Mouse (Mus musculus) brain, embryonic 18.5 days (tissue): ENCODE data around the gene Trim24.
"Not testable (repeated sequence)": the region's sequence is repeated elsewhere in the genome, so short reads cannot be mapped to it uniquely, and the experiment has no call there.

Source experiments
- DNase-seq: peaks from one replicate; pipeline ENCODE4 v3.0.0-alpha.2; 2012; ENCODE audit warnings: low read depth, low spot score

Trim24 gene

DNA sequence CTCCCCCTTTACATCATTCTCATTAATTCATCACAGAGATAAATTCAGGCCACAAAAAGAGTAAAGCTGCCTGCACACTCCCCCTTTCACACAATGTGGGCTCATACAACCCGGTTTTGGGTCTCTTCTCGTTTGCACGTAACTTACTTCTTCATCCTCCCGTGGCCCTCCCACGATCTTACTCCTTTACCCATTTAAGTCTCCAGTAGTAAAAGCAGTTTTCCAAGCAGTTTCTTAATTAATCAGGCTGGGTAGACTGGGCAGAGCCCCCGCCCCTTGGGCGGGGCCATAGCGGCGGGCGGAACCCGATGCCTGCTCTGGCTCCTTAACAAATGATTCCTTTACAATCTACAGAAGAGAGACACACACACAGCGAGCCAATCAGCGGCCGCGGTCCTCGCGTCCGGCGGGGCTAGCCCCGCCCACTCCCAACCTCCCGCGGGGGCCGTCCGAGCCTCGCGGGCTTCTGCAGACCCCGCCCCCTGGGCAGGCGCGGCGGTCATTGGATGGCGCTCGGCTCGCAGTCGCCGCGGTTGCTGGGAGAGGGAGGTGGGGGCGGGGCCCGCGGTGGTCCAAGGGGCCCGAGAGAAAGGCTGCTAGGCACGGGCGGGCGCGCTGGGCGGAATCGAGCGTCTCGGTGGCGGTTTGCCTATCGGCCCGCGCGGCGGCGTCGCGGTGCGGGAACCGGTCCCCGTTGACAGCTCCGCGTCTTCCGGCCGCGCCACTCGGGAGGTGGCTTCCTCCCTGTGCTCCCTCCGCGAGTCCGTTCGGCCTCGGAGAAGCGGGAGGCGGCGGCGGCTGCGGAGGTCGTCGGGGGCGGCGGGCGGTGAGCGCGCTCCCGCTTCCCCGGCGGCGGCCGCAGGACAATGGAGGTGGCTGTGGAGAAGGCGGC is at the start of gene Trim24:
TSS of gene Trim24 (plus strand) at position 567 of the 892 bp plus-strand sequence.
- peak; percentile 96 for DNase-seq

- DNase-seq = no peak
Measured at GRCm38 (mm10) chr6:37821531-37822051, 49.0 kb upstream of the Trim24 start.

GRCm38 (mm10) chr6:37822390-37822789 is 48.2 kb upstream of the Trim24 start:
- no peak for DNase-seq

GRCm38 (mm10) chr6:37823731-37824130 is 46.9 kb upstream of the Trim24 start:
- DNase-seq = no peak

DNA sequence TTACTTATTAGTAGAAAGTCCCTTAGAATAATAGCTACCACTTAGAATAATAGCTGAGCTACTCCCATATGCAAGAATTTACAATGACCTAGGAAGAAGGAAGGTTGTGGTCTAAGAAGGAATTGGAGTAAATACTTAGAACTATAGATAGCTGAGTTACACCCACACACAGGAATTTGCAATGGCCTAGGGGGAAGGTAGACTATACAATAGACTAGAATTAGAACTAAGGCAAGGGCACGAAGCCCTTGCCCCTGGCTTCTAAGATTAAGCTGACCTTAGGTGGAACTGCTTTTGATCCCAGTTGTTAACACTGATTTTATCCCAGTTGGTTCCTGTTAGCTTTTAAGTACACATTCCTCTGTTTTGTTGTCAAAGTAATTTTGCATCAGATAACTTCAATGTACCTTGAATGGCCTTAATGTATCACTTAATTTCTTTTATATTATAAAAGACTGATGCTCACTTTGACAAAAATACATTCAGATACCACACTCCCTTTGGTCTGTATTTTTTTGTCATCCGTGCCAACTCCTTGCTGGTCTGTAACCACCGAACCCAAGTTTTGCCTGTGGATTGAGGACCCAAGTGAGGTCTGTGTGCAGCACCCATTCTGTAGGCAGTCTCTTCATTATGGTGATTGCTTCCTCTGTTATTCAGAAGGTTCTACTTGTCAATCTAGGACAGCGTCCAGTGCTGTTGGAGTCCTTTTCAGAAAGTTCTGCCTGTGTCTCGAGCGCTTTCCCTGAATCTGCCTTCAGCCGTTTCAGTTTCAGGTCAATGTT is 45.1 kb upstream of the Trim24 start:
- DNase-seq = not testable (repeated sequence)

DNA sequence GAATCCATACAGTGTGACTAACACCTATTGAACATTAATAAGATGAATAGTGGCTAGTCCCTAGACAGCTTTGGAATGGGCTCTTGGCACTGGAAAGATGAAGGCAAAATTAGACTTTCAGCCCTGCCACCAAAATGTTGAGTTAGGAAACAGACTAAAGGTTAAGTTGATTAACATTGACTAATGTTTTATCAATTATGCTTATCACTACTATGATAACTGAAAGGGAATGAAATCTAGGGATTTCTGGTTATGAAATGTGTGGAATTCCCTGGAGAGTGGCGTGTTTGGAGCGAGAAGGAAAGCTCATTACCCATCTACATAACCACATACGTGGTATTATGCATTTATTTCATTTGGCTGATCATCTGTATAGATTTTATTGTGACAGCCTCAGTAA is 41.7 kb upstream of the Trim24 start:
- no peak for DNase-seq

DNA sequence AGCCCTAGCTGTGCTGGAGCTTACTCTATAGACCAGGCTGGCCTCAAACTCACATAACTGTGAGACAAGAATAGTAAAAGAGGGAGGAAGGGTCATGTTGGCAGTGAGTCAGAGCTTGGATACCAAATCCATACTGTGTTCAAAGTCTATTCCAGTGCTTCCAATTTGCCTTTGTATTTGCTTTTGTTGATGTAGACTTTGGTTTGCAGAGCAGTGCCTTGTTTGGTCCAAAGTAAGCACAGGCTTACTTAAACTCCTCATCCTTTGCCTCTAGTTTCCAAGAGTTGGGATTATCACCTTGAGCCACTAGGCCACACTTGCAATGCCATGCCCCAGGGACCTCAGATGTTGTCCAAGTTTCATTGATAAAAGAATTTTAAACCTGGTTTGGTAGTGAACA is 41.0 kb upstream of the Trim24 start:
- DNase-seq = no peak

DNA sequence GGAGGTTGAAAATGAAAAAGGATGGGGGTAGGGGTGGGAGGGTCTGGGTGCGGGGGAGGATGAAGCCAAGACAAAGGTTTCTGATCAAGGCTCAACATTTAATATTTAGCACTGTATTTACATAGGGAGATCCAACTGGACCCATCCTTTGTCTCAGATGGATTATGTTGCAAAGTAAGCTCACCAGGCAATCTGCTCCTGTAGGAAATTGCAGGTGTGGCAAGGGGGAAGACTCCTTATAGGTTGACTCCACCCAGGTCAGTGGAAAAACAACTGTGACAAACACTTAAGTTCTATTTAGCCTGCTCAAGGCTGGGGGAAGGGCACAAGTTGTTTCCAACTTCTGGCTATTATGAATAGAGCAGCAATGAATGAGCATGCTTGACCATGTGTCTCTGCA is 36.9 kb upstream of the Trim24 start:
- DNase-seq = no peak

DNA sequence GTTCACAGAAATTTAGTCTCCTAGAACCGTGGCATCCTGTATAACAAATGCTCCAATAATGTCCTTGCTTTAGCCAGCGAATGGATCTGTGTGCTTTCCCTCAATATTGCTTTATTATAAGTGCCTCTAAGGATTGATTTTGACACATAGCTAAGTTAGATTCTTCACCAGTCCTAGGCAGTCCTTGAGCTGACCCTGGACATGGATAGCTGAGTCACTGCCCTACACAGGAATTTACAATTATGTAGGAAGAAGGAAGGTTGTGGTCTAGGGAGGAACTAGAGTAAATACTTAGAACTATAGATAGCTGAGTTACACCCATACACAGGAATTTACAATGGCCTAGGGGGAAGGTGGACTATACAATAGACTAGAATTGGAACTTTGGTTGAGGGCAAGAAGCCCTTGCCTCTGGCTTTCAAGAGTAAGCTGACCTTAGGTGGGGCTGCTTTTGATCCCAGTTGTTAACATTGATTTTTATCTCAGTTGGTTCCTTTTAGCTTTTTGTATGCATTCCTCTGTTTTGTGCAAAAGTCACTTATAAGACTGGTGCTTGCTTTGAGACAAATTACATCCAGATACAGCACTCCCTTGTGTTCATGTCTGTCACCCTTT is 33.6 kb upstream of the Trim24 start:
- DNase-seq = not testable (repeated sequence)

- DNase-seq = no peak
Measured at GRCm38 (mm10) chr6:37842779-37843605, 27.6 kb upstream of the Trim24 start.

DNA sequence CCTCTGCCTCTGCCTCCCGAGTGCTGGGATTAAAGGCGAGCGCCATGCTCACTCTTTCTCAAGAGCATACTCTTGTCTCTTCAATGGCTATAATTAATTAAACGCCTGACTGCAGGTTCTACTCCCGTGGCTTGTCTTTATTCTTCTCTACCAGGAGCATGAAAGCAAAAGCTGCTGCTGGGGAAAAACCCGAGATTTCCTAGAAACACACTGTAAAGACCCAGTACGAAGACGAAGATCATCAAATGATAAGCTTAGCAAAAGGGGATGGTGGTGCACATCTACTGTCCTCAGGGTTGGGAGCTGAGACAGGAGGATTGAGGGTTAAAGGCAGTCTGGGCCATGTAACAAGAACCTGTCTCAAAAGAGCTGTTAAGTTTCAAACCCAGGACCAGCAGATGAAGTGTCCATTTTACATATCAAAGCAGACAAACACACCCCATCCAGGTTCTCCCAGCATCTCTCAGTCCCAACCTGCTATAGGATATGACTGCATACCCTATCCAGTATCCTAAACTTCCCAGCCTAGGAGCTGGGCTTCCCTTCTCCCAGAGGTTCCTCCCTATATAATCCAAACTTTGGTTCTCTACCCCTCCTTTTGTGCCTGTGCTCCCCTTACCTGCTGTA is 26.9 kb upstream of the Trim24 start:
- no peak for DNase-seq

- DNase-seq = not testable (repeated sequence)
Measured at GRCm38 (mm10) chr6:37844947-37845346, 25.7 kb upstream of the Trim24 start.

GRCm38 (mm10) chr6:37847531-37847930 is 23.1 kb upstream of the Trim24 start:
- DNase-seq = not testable (repeated sequence)

GRCm38 (mm10) chr6:37851352-37851751 is 19.3 kb upstream of the Trim24 start:
- no peak for DNase-seq

GRCm38 (mm10) chr6:37853289-37853688 is 17.3 kb upstream of the Trim24 start:
- no peak for DNase-seq

- DNase-seq = no peak
Measured at GRCm38 (mm10) chr6:37855384-37855783, 15.2 kb upstream of the Trim24 start.

- not testable (repeated sequence) for DNase-seq
Measured at GRCm38 (mm10) chr6:37856300-37856699, 14.3 kb upstream of the Trim24 start.

DNA sequence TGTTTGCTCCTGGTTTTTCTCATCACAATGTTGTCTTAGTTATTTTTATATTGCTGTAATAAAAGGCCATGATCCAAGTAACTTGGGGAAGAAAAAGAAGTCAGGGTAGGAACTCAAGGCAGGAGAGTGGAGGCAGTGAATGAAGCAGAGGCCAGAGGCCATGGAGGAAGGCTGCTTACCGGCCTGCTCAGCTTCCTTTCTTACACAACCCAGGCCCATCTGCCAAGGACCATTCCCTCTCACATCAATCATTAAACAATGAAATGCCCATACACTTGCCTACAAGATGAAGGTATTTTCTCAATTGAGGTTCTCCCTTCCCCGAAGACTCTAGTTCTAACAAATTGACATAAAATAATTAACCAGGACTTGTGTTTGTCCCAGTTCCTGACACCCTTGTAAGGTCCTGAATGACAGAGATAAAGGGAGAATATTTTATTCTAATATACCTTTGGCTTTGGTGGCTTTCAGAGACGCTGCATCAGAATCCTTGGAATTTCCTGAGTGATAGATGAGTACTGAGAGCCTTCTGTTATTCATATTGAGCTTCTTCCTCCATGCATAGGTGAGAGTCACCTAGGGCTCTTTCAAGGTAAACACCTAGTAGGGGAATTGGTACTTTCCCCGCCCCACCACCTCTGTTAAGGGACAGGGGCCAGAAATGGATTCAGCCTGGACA is 13.3 kb upstream of the Trim24 start:
- DNase-seq = no peak

GRCm38 (mm10) chr6:37858126-37858525 is 12.5 kb upstream of the Trim24 start:
- DNase-seq = no peak

GRCm38 (mm10) chr6:37862893-37863292 is 7.7 kb upstream of the Trim24 start:
- no peak for DNase-seq
